Mouse (Mus musculus) CH12.LX (cell line): ENCODE data around the gene Vps45. TPM values are rescaled to one million over a fixed set of nuclear protein-coding genes. Genes with fewer than 3 reads are reported as not detected.

Experiments
- DNase-seq: peaks from one replicate; pipeline ENCODE4 v3.0.0-alpha.2; 2013; ENCODE audit errors: extremely low read depth
- H3K27ac ChIP-seq: 2 replicates; pipeline ENCODE4 v1.5.1; 2012; ENCODE audit warnings: low read depth, mild to moderate bottlenecking, control low read depth, moderate library complexity; ENCODE audit not compliant: insufficient read depth
- H3K27me3 ChIP-seq: replicated peaks from 2 replicates; pipeline ENCODE3; 2012; ENCODE audit warnings: inconsistent platforms
- H3K36me3 ChIP-seq, 2 experiments: replicated peaks in 1 of 2; 2 replicates each; pipeline versions ENCODE3 to v1.6.1; 2012; ENCODE audit warnings: inconsistent platforms in 1 of 2, low read length in 1 of 2, mild to moderate bottlenecking in 1 of 2, mixed read lengths in 1 of 2, moderate library complexity in 1 of 2; ENCODE audit not compliant: control insufficient read depth in 1 of 2, insufficient read depth in 1 of 2
- H3K4me1 ChIP-seq, 2 experiments: 2 replicates each; pipeline ENCODE4 v1.6.1; 2012; ENCODE audit warnings: inconsistent platforms in 1 of 2, moderate library complexity in 1 of 2; ENCODE audit not compliant: insufficient read depth in 2 of 2, control insufficient read depth in 1 of 2
- H3K4me2 ChIP-seq: 2 replicates; pipeline ENCODE4 v1.6.1; 2012; ENCODE audit warnings: low read depth, mild to moderate bottlenecking, control low read depth; ENCODE audit not compliant: poor library complexity, insufficient read depth, severe bottlenecking
- H3K4me3 ChIP-seq, 3 experiments: fragments of 150-350 bp in 1 of 3; sonication (generic) in 1 of 3; replicated peaks in 1 of 3; 2 replicates each; pipeline versions ENCODE3 to v1.5.1; 2011 to 2012; ENCODE audit warnings: low read depth in 2 of 3, low read length in 2 of 3, mild to moderate bottlenecking in 2 of 3, moderate library complexity in 2 of 3, control low read depth in 1 of 3, improper control_type of control experiment in 1 of 3, inconsistent platforms in 1 of 3, mixed read lengths in 1 of 3; ENCODE audit not compliant: poor library complexity in 1 of 3
- H3K79me2 ChIP-seq: replicated peaks from 2 replicates; pipeline ENCODE4 v1.6.1; 2012; ENCODE audit warnings: mild to moderate bottlenecking, moderate library complexity; ENCODE audit not compliant: control insufficient read depth, poor library complexity, insufficient read depth, severe bottlenecking; ENCODE audit errors: extremely low read depth
- H3K9ac ChIP-seq: 2 replicates; pipeline ENCODE4 v1.6.1; 2012; ENCODE audit warnings: low read depth, mild to moderate bottlenecking, control low read depth, moderate library complexity; ENCODE audit not compliant: insufficient read depth
- H3K9me3 ChIP-seq: replicated peaks from 2 replicates; pipeline ENCODE3; 2012; ENCODE audit warnings: low read length, inconsistent platforms, mixed read lengths
- BHLHE40 ChIP-seq: IDR thresholded peaks from 2 replicates; pipeline ENCODE4 v1.6.1; 2011; ENCODE audit warnings: mild to moderate bottlenecking, low read depth, low read length, improper control_type of control experiment
- CHD1 ChIP-seq: IDR thresholded peaks from 2 replicates; pipeline ENCODE4 v1.6.1; 2012; ENCODE audit warnings: low read depth, low read length, improper control_type of control experiment, inconsistent platforms
- CTCF ChIP-seq, 2 experiments: IDR thresholded peaks in 1 of 2; conservative IDR thresholded peaks in 1 of 2; 2 replicates each; pipeline ENCODE4 v1.5.1; 2011 to 2012; ENCODE audit warnings: low read depth in 2 of 2, low read length in 2 of 2, improper control_type of control experiment in 1 of 2, inconsistent platforms in 1 of 2, mild to moderate bottlenecking in 1 of 2, moderate library complexity in 1 of 2
- EP300 ChIP-seq: IDR thresholded peaks from 2 replicates; pipeline ENCODE4 v1.6.1; 2011; ENCODE audit warnings: low read length, improper control_type of control experiment
- HCFC1 ChIP-seq: IDR thresholded peaks from 2 replicates; pipeline ENCODE4 v1.6.1; 2012; ENCODE audit warnings: low read depth, mild to moderate bottlenecking, inconsistent platforms, low read length, improper control_type of control experiment
- IRF4 ChIP-seq: IDR thresholded peaks from 2 replicates; pipeline ENCODE4 v1.6.1; 2014; ENCODE audit warnings: low read depth, mild to moderate bottlenecking, inconsistent platforms, low read length, improper control_type of control experiment
- KAT2A ChIP-seq: IDR thresholded peaks from 2 replicates; pipeline ENCODE4 v1.6.1; 2012; ENCODE audit warnings: low read length, improper control_type of control experiment, inconsistent platforms; ENCODE audit not compliant: insufficient replicate concordance
- MAFK ChIP-seq: IDR thresholded peaks from 2 replicates; pipeline ENCODE4 v1.6.1; 2011; ENCODE audit warnings: low read length, improper control_type of control experiment; ENCODE audit not compliant: insufficient replicate concordance
- MAX ChIP-seq: IDR thresholded peaks from 2 replicates; pipeline ENCODE4 v1.6.1; 2011; ENCODE audit warnings: low read length, improper control_type of control experiment
- MAZ ChIP-seq: IDR thresholded peaks from 2 replicates; pipeline ENCODE4 v1.6.1; 2012; ENCODE audit warnings: low read depth, mild to moderate bottlenecking, inconsistent platforms, low read length, improper control_type of control experiment, moderate library complexity
- MEF2A ChIP-seq: IDR thresholded peaks from 2 replicates; pipeline ENCODE4 v1.6.1; 2014; ENCODE audit warnings: low read depth, mild to moderate bottlenecking, inconsistent platforms, low read length, improper control_type of control experiment, borderline replicate concordance
- MXI1 ChIP-seq: IDR thresholded peaks from 2 replicates; pipeline ENCODE4 v1.6.1; 2011; ENCODE audit warnings: mild to moderate bottlenecking, low read depth, low read length, improper control_type of control experiment
- MYC ChIP-seq: IDR thresholded peaks from 2 replicates; pipeline ENCODE4 v1.6.1; 2011; ENCODE audit warnings: low read depth, mild to moderate bottlenecking, improper control_type of control experiment, low read length
- PAX5 ChIP-seq: IDR thresholded peaks from 2 replicates; pipeline ENCODE4 v1.6.1; 2012; ENCODE audit warnings: low read length, inconsistent platforms, mixed read lengths
- POLR2A ChIP-seq: IDR thresholded peaks from 2 replicates; pipeline ENCODE4 v1.6.1; 2011; ENCODE audit warnings: low read depth, mild to moderate bottlenecking, improper control_type of control experiment, low read length
- RAD21 ChIP-seq: IDR thresholded peaks from 2 replicates; pipeline ENCODE4 v1.6.1; 2011; ENCODE audit warnings: low read depth, mild to moderate bottlenecking, low read length, improper control_type of control experiment, moderate library complexity
- RCOR1 ChIP-seq: conservative IDR thresholded peaks from 2 replicates; pipeline ENCODE4 v1.6.1; 2012; ENCODE audit warnings: low read depth, mild to moderate bottlenecking, inconsistent platforms, low read length, improper control_type of control experiment
- SIN3A ChIP-seq: IDR thresholded peaks from 2 replicates; pipeline ENCODE4 v1.6.1; 2012; ENCODE audit warnings: low read length, improper control_type of control experiment, inconsistent platforms
- SMC3 ChIP-seq: IDR thresholded peaks from 2 replicates; pipeline ENCODE4 v1.6.1; 2011; ENCODE audit warnings: low read depth, low read length, improper control_type of control experiment
- TCF12 ChIP-seq: IDR thresholded peaks from 2 replicates; pipeline ENCODE4 v1.6.1; 2014; ENCODE audit warnings: low read depth, mild to moderate bottlenecking, inconsistent platforms, low read length, improper control_type of control experiment
- UBTF ChIP-seq: IDR thresholded peaks from 2 replicates; pipeline ENCODE4 v1.6.1; 2012; ENCODE audit warnings: low read depth, mild to moderate bottlenecking, inconsistent platforms, low read length, improper control_type of control experiment, moderate library complexity
- USF1 ChIP-seq: IDR thresholded peaks from 2 replicates; pipeline ENCODE4 v1.6.1; 2014; ENCODE audit warnings: low read depth, mild to moderate bottlenecking, inconsistent platforms, low read length, improper control_type of control experiment
- ZC3H11A ChIP-seq: IDR thresholded peaks from 2 replicates; pipeline ENCODE4 v1.6.1; 2012; ENCODE audit warnings: low read depth, mild to moderate bottlenecking, inconsistent platforms, low read length, improper control_type of control experiment
- ZKSCAN1 ChIP-seq: IDR thresholded peaks from 2 replicates; pipeline ENCODE4 v1.6.1; 2012; ENCODE audit warnings: low read depth, inconsistent platforms, low read length, improper control_type of control experiment, borderline replicate concordance
- ZMIZ1 ChIP-seq: IDR thresholded peaks from 2 replicates; pipeline ENCODE4 v1.6.1; 2012; ENCODE audit warnings: low read depth, mild to moderate bottlenecking, inconsistent platforms, low read length, improper control_type of control experiment
- ZNF384 ChIP-seq: IDR thresholded peaks from 2 replicates; pipeline ENCODE4 v1.6.1; 2012; ENCODE audit warnings: low read depth, low read length, improper control_type of control experiment, inconsistent platforms
- dilution Hi-C: fragments of 300-500 bp; cut with MboI; formaldehyde crosslinking; loops from 2 replicates; pipeline ENCODE4 v1.14.3; 2020; ENCODE audit warnings: low sequenced_read_pairs; ENCODE audit not compliant: extremely low pct_unique_long_range_greater_than_20kb, extremely low pct_ligation_motif_present
- in situ Hi-C: fragments of 300-500 bp; cut with MboI; formaldehyde crosslinking; loops from 3 replicates; pipeline ENCODE4 v1.14.3; 2019; ENCODE audit warnings: low sequenced_read_pairs, low pct_ligation_motif_present, low pct_unique_long_range_greater_than_20kb, mixed read lengths
- polyA plus RNA-seq: library from polyadenylated mRNA; unstranded; fragments of >175 nt; gene quantifications from 2 replicates; pipeline ENCODE4 v1.2.1, GENCODE M21; 2012; ENCODE audit warnings: low read depth; ENCODE audit not compliant: insufficient read length
- total RNA-seq, 2 experiments: library from RNA; depleted of rRNA; stranded (reverse); fragments of 300-350 nt in 1 of 2; fragments of >200 nt in 1 of 2; gene quantifications; 2 replicates each; pipeline ENCODE4 v1.2.3; 2012 to 2014

Gene Vps45
- total and polyA plus RNA-seq, 3 experiments = 16.2 to 20.8 (median 16.8) TPM

DNA sequence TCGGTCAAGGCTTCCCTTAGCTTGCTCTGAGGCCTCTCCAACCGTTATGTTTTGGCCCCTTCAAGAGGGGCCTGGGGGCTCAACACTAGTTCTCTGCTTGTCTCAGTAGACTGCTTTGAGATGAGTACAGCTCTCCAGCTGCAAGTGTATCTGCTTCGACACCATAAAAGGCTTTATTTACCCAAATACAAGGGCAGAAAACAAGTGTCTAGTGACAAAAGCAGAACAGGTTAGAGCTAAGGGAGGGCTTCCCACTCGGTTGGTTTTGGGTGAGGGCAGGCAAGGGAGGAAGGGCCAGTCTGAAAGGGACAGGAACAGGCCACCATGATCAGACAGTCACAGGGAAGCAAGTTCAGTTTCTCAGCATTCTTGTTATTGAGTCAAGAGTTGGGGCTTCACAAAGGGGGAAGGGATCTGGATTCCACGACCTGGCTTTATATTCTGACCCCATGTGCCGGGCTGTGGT, 63.9 kb downstream of the Vps45 start:
- Histone ChIP-seq H3K4me2 (peak overlapping the region; percentile 84), H3K27me3 (peaks cover 4% of the 10 kb centered on the region), H3K27ac (peak overlapping the region; percentile 28; the same call in 1 of the 2 replicates)
- dilution Hi-C loops = no loop called here
- no peak for DNase-seq
- TF ChIP-seq ZMIZ1 (no peak), RCOR1 (no peak), ZNF384 (no peak), IRF4 (no peak), BHLHE40 (no peak), MYC (no peak), PAX5 (no peak), MAX (no peak)
- TF ChIP-seq, all 38 proteins: peak for 0
- peaks cover 7% of the 10 kb centered on the region; the same call in 1 of the 2 replicates for H3K79me2 ChIP-seq
- no peaks in the 10 kb centered on the region for H3K9me3 ChIP-seq
- peaks cover 31 to 70% of the 10 kb centered on the region in 2 experiments for H3K4me1 ChIP-seq
- in situ Hi-C loops = loop anchor here (5.0 kb wide), 1 partner anchor 48 kb away; no protein-coding TSS in a partner anchor
- H3K4me3 ChIP-seq = peak overlapping the region; percentile 57 to 82 (median 69)
- peaks cover 15 to 25% of the 10 kb centered on the region in 2 experiments for H3K36me3 ChIP-seq
- peak overlapping the region; percentile 93 for H3K9ac ChIP-seq

DNA sequence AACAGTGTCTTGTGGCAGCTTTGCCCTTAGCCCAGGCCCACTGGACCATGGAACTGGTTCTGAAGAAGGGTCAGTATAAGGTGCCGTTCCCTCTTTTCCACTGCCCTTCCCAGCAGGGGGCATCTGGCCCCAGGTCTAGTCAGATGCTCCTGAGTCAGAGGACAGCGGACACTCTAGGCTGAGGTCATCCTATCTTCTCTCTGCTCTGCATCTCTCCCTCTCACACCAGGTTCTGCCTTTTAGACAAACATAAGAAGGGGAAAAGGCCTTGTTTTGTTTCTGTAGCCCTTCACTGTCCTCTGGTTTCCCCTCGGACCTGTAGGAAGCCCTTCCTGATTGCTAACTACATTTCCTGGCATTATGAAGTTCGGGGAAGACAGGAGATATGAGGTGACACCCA, 64.4 kb downstream of the Vps45 start:
- Histone ChIP-seq H3K79me2 (peaks cover 7% of the 10 kb centered on the region; the same call in 1 of the 2 replicates), H3K4me2 (peak overlapping the region; percentile 84), H3K4me3 (peak overlapping the region in 2 of 3 experiments; percentile 69 to 82), H3K27me3 (peaks cover 4% of the 10 kb centered on the region), H3K4me1 (peaks cover 33 to 75% of the 10 kb centered on the region in 2 experiments), H3K9ac (peak overlapping the region; percentile 93; the same call in 1 of the 2 replicates), H3K9me3 (no peaks in the 10 kb centered on the region), H3K36me3 (peaks cover 20 to 30% of the 10 kb centered on the region in 2 experiments), H3K27ac (0 out of 2 replicates have a peak overlapping the region, but pooled peaks have one; percentile 13)
- no peak for TF ChIP-seq ZMIZ1
- no peak for TF ChIP-seq MYC
- TF ChIP-seq SMC3 = peak; percentile 21; the same call in 1 of the 2 replicates
- no peak for TF ChIP-seq USF1
- TF ChIP-seq SIN3A = peak; percentile 59
- TF ChIP-seq KAT2A = 0 out of 2 replicates have a peak, but pooled peaks have one; percentile 10
- 0 out of 2 replicates have a peak, but pooled peaks have one; percentile 20 for TF ChIP-seq MAZ
- TF ChIP-seq ZC3H11A = no peak
- peak in 1 of 2 experiments; percentile 46; a peak in 2 of 4 replicates for TF ChIP-seq CTCF (conservative IDR thresholded peaks at IDR 0.05 in 1 of 2, IDR thresholded peaks at IDR 0.05 in 1 of 2; ENCODE audit: low read depth in 2 of 2, low read length in 2 of 2)
- TF ChIP-seq TCF12 = no peak
- no peak for TF ChIP-seq CHD1
- TF ChIP-seq PAX5 = no peak
- no peak for TF ChIP-seq EP300
- TF ChIP-seq MEF2A = no peak
- TF ChIP-seq RAD21 = peak; percentile 15
- TF ChIP-seq POLR2A = no peak
- no peak for TF ChIP-seq UBTF
- TF ChIP-seq MAFK = no peak
- TF ChIP-seq HCFC1 = no peak; the same call in 1 of the 2 replicates
- no peak for TF ChIP-seq ZKSCAN1
- no peak for TF ChIP-seq MXI1
- dilution Hi-C loops (no loop called here), in situ Hi-C loops (loop anchor here (5.0 kb wide), 1 partner anchor 48 kb away; no protein-coding TSS in a partner anchor)
- no peak for DNase-seq
